Mouse (Mus musculus) spleen, postnatal 36 days (tissue): ENCODE data around the gene Susd2.

ENCODE experiments used
- DNase-seq, 2 experiments: peaks; one replicate each; pipeline ENCODE4 v3.0.0; 2022; ENCODE audit warnings: low spot score in 2 of 2, mixed read lengths in 1 of 2

Susd2 gene

DNA sequence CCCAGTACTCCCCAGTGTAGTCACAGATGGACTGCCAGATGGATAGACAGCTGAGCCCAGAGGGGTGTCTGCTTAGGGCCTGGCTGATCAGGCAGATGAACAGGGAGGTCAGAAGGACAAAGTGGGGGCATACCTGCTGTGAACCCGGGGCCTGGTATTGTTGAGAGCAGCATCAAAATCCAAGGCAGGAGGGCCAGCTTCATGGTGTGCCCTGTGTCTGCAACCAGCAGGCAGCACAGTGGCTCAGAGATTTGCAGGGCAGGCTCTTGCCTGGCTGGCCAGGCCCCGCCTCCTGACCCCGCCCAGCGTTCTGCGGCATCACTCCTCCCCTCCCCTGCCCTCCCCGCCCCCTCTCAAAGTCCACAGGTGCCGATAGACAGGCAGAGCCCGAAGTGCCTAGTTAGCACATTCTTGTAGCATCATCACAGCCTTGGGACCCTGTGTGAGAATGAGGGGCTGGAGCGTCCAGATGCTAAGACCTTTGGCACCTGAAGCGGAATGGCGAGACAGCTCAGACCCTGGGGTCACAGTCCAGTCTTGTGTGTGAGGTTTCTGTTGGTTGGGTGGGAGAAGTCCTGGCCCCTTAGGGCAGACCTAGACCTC, at the start of gene Susd2:
Gene Susd2 (minus strand): TSS at position 268 of the 603 bp plus-strand sequence.
- DNase-seq = peak; percentile 48 to 57

- no peak for DNase-seq
Measured at GRCm38 (mm10) chr10:75688598-75688997, 44.8 kb upstream of the Susd2 start.

GRCm38 (mm10) chr10:75686724-75687123, 42.9 kb upstream of the Susd2 start:
- no peak for DNase-seq

- no peak for DNase-seq
Measured at GRCm38 (mm10) chr10:75684035-75685004, 40.5 kb upstream of the Susd2 start.

DNA sequence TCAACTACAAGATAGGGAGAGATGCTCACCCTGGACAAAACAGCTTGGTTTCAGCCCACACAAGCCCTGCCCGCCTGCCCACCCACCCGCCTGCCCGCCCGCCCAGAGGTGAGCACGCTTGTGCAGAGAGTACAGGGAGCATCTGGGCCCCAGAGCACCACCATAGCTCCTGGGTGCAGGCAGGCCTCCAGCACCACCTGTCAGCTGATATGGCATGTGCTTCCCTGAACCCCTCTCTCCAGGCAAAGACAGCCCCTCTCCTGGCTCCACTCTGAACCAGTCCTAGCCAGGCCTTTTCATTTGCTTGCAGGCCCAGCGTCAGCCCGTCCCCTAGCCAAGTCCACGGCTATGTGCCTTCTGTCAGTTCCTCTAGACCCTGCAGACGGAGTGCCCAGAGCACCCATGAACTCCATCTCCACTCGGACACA, 36.8 kb upstream of the Susd2 start:
- no peak for DNase-seq

DNA sequence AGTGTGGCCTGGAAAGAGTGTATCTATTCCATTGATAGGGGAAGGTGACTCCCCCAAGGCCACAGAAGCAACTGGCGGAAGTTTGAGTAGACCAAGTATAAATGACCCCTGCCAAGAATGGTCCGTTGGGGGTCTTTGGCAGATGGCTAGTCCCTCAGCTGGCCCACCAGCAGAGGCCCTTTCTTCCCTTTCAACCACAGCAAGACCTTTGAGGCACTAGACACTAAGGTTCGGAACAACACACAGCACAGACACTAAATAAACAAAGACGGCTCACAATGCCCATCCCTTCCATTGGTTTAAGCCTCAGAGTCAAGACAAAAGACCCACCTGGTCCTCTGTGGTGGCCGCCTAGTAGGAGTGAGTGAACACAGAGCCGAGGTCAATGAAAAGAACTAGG, 35.4 kb upstream of the Susd2 start:
- no peak for DNase-seq

GRCm38 (mm10) chr10:75677989-75678388, 34.2 kb upstream of the Susd2 start:
- DNase-seq = no peak

- no peak for DNase-seq
Measured at GRCm38 (mm10) chr10:75677571-75677970, 33.8 kb upstream of the Susd2 start.

- DNase-seq = no peak
Measured at GRCm38 (mm10) chr10:75676819-75677565, 33.2 kb upstream of the Susd2 start.

DNA sequence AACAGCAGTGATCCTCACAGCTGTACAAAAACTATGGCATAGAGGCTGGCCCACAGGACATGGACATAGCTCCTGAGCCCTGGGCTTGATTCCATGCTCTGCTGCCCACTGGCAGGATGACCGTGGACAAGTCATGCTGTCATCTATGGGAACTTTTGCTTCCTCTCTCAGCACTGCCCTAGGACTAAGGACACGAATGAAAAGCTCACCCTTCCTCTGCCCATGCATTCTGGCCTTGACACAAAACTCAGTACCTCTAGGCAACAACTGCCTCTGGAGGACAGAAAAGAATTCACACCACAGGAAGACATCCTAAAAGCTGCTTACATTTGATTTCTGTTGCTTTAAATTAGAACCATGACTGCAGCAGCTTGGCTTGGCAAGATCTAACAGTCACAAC, 32.5 kb upstream of the Susd2 start:
- DNase-seq = no peak

GRCm38 (mm10) chr10:75675594-75675993, 31.8 kb upstream of the Susd2 start:
- DNase-seq = no peak

DNA sequence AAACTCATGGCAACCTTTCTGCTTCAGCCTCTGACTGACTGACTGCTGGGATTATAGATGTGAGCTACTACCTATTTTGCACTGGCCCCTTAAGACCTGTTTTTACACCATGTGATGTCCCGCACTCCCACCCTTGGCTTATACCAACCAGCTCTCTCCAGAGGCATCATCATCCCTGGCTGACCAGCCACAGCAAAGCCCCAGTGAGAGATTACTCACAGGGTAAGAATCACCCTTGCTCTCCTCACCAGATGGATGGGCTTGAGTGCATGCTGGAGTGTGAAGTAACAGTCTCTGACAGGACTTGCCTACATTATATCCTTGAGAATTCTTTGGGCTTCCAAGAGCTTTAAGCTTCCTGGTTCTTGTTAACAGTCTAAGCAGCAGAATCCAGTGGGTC, 26.1 kb upstream of the Susd2 start:
- DNase-seq = no peak

DNA sequence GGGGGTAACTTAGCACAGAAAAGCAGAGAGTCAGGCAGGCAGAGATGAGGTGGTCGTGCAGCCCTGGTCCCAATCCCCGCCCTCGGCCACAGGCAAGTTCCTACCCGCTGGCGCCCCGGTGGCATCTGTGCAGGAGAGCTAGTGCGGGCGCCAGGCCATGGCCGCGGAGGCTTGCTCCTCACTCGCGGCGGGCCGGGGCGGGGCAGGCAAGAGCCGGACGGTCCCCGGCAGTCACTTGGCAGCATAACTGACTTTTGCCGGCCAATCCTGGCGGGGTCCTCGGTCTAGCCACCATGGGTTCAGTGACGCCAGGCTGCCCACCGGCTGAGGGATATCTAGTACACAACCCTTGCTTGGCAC, 24.1 kb upstream of the Susd2 start:
- DNase-seq = peak; percentile 66 to 67

GRCm38 (mm10) chr10:75667115-75667910, 23.5 kb upstream of the Susd2 start:
- DNase-seq = peak; percentile 68 to 71

- DNase-seq = no peak
Measured at GRCm38 (mm10) chr10:75666451-75667030, 22.7 kb upstream of the Susd2 start.

GRCm38 (mm10) chr10:75664673-75665270, 21.0 kb upstream of the Susd2 start:
- no peak for DNase-seq

- DNase-seq = no peak
Measured at GRCm38 (mm10) chr10:75662575-75662974, 18.8 kb upstream of the Susd2 start.

- no peak for DNase-seq
Measured at GRCm38 (mm10) chr10:75661876-75662275, 18.1 kb upstream of the Susd2 start.

DNA sequence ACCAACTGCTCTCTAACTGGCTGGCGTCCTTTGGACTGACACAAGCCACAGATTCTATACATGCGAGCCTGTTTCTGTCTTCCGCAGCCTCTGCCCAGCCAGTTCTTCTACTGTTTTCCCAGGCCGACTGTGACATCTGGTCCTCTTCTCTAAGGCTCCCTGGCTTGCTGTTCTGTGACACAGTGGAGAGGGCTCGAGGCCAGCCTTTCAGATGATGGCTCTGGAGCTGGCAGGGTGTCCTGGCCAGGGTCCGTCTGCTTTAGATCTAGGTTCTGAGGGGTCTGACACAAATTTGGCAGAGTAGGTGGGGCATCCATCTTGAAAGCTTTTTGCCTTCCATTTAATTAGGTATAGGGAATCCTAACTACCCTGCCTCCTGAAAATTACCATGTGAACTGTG, 17.6 kb upstream of the Susd2 start:
- DNase-seq = no peak

- DNase-seq = no peak
Measured at GRCm38 (mm10) chr10:75657772-75658171, 14.0 kb upstream of the Susd2 start.

- no peak for DNase-seq
Measured at GRCm38 (mm10) chr10:75657165-75657564, 13.4 kb upstream of the Susd2 start.
